Mouse (Mus musculus) liver, embryonic 15.5 days (tissue): ENCODE results near the gene Trappc6a. TPM values are rescaled to one million over a fixed set of nuclear protein-coding genes. Genes with fewer than 3 reads are reported as not detected.

Experiments
- ATAC-seq: fragments of 200-750 bp; cut with Nextera tagmentation; 2 replicates; pipeline ENCODE4 v1.8.0; 2017; ENCODE audit warnings: moderate number of reproducible peaks, mild to moderate bottlenecking, moderate library complexity; ENCODE audit not compliant: insufficient read depth
- H3K27ac ChIP-seq: fragments of 300-500 bp; sonication (generic); replicated peaks from 2 replicates; pipeline ENCODE4 v1.5.1; 2015; ENCODE audit warnings: mild to moderate bottlenecking, inconsistent platforms
- H3K27me3 ChIP-seq: fragments of 300-500 bp; sonication (generic); 2 replicates; pipeline ENCODE4 v1.6.1; 2015; ENCODE audit warnings: mild to moderate bottlenecking, inconsistent platforms
- H3K36me3 ChIP-seq: fragments of 300-500 bp; sonication (generic); replicated peaks from 2 replicates; pipeline ENCODE4 v1.6.1; 2015; ENCODE audit warnings: moderate library complexity, mild to moderate bottlenecking, inconsistent platforms
- H3K4me1 ChIP-seq: fragments of 300-500 bp; sonication (generic); replicated peaks from 2 replicates; pipeline ENCODE4 v1.6.1; 2015; ENCODE audit warnings: inconsistent platforms
- H3K4me2 ChIP-seq: fragments of 300-500 bp; sonication (generic); 2 replicates; pipeline ENCODE4 v1.6.1; 2015; ENCODE audit warnings: moderate library complexity, mild to moderate bottlenecking, inconsistent platforms
- H3K4me3 ChIP-seq: fragments of 300-500 bp; sonication (generic); replicated peaks from 2 replicates; pipeline ENCODE4 v1.5.1; 2015; ENCODE audit warnings: mild to moderate bottlenecking, inconsistent platforms
- H3K9ac ChIP-seq: fragments of 300-500 bp; sonication (generic); 2 replicates; pipeline ENCODE4 v1.6.1; 2015; ENCODE audit warnings: moderate library complexity, mild to moderate bottlenecking, inconsistent platforms
- H3K9me3 ChIP-seq: fragments of 300-500 bp; sonication (generic); replicated peaks from 2 replicates; pipeline ENCODE4 v1.6.1; 2016; ENCODE audit warnings: inconsistent platforms
- WGBS: fragments of 180-500 bp; shearing (Covaris S2); methylation state at CpG from one replicate; pipeline ENCODE4 v1.1.7; 2015; ENCODE audit warnings: mixed read lengths; ENCODE audit not compliant: insufficient replicate concordance; 5-methylcytosine and 5-hydroxymethylcytosine counted together
- polyA plus RNA-seq: library from polyadenylated mRNA; unstranded; fragments of >200 nt; fragmentation: Nextera tagmentation; extraction: Ambion mirVana; gene quantifications from 2 replicates; pipeline ENCODE4 v1.2.1, GENCODE M21; 2015

Gene Trappc6a
- polyA plus RNA-seq, 1 experiment from 2014 or later = 42.0 TPM

DNA sequence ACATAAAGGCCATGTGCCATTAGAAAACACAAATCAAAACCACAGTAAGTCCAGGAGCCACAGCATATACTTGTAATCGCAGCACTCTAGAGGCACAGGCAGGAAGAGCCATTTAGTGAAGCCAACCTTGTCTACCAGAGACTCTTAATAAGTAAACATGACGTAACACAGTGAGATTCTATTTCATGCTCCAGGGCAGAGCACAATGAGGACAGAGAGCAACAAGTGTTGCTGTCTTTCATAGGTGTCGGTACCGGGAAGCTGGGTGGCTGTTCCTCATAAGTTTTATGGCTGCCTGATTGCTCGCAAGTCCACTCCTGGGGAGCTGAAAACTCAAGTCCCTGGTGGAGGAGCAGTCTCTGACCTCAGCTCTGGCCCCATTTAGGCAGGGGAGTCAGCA is 43.4 kb downstream of the Trappc6a start:
- peaks cover 54% of the 10 kb centered on the region for H3K36me3 ChIP-seq

DNA sequence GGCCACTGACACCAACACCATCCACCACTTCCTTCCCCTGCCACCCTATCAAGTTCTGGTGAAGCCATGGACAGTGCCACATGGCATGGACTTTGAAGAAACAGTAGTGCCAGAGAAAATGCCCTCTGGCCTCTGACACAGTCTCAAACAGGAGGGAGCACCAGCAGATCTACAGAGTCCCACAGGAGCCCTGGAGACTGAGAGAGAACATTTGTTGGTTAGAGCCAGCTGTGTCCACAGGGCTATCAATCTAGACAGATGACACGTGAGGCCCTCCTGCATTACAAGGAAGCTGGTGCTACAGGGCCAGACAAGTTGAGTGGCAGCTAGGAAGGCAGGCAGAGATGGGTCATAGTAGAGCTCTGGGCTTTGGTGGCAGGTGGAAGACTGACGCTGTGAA is 44.2 kb downstream of the Trappc6a start:
- Histone ChIP-seq H3K9me3 (no peaks in the 10 kb centered on the region), H3K4me1 (peaks cover 52% of the 10 kb centered on the region), H3K4me3 (no peak overlapping the region), H3K27ac (0 out of 2 replicates have a peak overlapping the region, but pooled peaks have one; percentile 7), H3K27me3 (no peaks in the 10 kb centered on the region), H3K36me3 (peaks cover 61% of the 10 kb centered on the region), H3K9ac (no peak overlapping the region), H3K4me2 (no peak overlapping the region)
- 30% methylated on average over 2 of the region's 2 CpGs for WGBS
- no peak for ATAC-seq

More for the DNA sequence above, 43.4 kb downstream of the Trappc6a start:
- no peak overlapping the region for H3K4me3 ChIP-seq
- no peaks in the 10 kb centered on the region for H3K9me3 ChIP-seq
- no peaks in the 10 kb centered on the region for H3K27me3 ChIP-seq
- H3K27ac ChIP-seq = peak overlapping the region; percentile 7; the same call in 1 of the 2 replicates
- ATAC-seq = no peak
- no peak overlapping the region for H3K9ac ChIP-seq
- H3K4me1 ChIP-seq = peaks cover 52% of the 10 kb centered on the region
- 86% methylated on average over 5 of the region's 5 CpGs for WGBS
- H3K4me2 ChIP-seq = no peak overlapping the region

DNA sequence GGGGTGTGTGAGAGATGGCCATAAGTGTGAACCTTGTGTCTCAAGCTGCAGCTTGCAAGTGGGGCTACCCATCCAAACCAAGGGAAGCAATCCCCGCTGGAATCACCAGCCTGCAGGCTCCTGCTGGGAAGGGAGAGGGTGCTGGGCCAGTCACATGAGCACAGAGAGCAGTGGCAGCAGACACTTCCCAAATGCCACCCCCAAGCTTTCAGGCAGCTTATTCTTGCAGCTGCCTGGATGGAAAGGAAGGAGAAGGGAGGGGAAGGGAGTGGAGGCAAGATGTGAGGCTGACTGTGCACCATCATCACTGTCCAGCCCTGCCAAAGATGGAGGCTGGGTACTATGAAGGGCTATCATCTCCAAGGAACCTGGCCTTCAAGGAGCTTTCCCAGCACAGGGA is 46.0 kb downstream of the Trappc6a start:
- Histone ChIP-seq H3K27ac (no peak overlapping the region), H3K9me3 (no peaks in the 10 kb centered on the region), H3K27me3 (no peaks in the 10 kb centered on the region), H3K36me3 (peaks cover 73% of the 10 kb centered on the region), H3K4me3 (no peak overlapping the region), H3K9ac (no peak overlapping the region), H3K4me2 (no peak overlapping the region), H3K4me1 (peaks cover 53% of the 10 kb centered on the region)
- ATAC-seq = no peak
- WGBS = 94% methylated on average over 1 of the region's 1 CpGs

DNA sequence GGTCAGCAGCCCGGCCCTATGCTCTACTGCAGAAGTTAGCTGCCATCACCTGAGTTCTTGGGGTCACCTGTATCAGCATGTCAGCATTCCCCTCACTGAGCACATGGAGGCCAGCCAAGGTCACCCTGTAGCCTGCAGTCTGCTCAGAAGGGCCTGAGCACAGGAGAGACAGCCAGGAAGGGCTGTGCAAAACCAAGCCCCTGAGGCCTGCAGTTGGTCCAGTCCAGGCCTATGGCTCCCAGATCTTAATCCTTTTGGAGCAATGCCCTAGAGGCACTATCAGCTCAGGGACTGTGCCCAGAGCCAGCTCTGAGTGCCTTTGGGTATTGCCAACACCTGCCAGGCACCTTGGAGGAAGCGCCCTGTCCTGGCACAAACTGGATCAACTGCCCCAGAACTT is 48.9 kb downstream of the Trappc6a start:
- H3K9me3 ChIP-seq = no peaks in the 10 kb centered on the region
- WGBS = 83% methylated on average over 2 of the region's 2 CpGs
- H3K27me3 ChIP-seq = no peaks in the 10 kb centered on the region
- no peak overlapping the region for H3K9ac ChIP-seq
- H3K27ac ChIP-seq = no peak overlapping the region
- peaks cover 66% of the 10 kb centered on the region for H3K36me3 ChIP-seq
- no peak overlapping the region for H3K4me3 ChIP-seq
- H3K4me1 ChIP-seq = peaks cover 64% of the 10 kb centered on the region
- H3K4me2 ChIP-seq = no peak overlapping the region
- ATAC-seq = no peak

DNA sequence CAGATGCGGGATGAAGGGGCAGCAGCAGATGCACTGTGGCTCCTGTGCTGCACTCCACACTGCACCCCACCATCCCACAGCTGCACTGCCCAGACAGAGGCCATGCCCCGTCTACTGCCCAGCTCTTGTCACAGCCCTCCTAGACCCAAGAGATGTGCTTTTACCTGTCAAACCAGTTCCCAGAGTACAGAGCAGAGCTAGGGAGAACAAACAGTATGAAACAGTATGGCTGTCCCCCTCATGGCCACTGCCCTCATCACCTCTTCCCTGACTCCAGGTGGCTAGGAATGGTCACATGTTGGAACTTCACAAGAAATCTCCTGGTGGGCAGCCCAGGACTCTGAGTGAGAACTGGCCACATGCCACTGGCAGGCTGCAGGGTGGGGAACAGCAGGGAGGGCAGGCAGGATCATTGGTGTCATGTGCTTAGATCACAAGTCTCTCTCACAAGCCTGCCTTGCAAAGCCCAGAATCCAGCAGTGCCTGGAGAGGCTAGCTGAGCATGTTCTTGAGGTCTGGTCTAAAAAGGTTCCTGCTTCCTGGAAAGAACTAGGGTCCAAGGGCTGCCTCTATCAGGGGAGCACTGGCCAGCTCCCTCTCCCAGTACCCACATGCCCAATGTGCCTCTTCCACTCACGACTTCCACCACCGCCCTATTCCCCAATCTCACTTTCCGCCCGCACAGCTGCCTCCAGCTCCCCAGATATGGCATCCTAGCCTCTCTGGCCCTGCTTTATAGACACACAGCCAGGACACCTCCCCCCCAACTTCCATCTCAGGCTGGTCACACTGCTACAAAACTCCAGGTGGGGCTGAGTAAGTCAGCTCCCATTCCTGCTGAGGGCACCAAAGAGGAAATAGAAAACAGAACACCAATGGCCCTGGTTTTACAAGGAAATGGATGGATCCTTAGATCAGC is 50.0 kb downstream of the Trappc6a start:
- peak; percentile 4; the same call in 1 of the 2 replicates for ATAC-seq
- H3K4me2 ChIP-seq = peak overlapping the region; percentile 90
- peaks cover 56% of the 10 kb centered on the region for H3K36me3 ChIP-seq
- no peaks in the 10 kb centered on the region for H3K27me3 ChIP-seq
- H3K4me3 ChIP-seq = peak overlapping the region; percentile 94
- H3K9ac ChIP-seq = peak overlapping the region; percentile 29; the same call in 1 of the 2 replicates
- WGBS = 59% methylated on average over 6 of the region's 6 CpGs
- no peaks in the 10 kb centered on the region for H3K9me3 ChIP-seq
- H3K27ac ChIP-seq = peak overlapping the region; percentile 45; the same call in 1 of the 2 replicates
- H3K4me1 ChIP-seq = peaks cover 64% of the 10 kb centered on the region

DNA sequence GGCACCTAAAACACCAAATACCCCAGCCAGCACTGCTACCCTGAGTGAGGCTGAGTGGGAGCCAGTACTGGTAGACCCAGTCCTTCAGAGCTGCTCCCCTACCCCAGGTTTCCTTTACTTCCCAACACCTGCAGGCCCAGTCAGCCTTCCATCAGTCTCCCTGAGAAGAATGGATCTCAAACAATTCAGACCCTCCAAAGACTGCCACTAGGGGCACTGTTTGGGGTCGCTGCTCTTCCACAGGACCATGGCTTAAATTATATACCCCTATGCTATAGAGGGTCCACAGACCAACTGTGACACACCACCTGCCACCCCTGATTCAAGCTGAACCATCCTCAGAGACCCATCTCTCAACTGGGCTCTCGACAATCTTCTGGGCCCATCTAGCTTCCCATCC is 50.8 kb downstream of the Trappc6a start:
- peak overlapping the region; percentile 90 for H3K4me2 ChIP-seq
- H3K4me3 ChIP-seq = peak overlapping the region; percentile 94

DNA sequence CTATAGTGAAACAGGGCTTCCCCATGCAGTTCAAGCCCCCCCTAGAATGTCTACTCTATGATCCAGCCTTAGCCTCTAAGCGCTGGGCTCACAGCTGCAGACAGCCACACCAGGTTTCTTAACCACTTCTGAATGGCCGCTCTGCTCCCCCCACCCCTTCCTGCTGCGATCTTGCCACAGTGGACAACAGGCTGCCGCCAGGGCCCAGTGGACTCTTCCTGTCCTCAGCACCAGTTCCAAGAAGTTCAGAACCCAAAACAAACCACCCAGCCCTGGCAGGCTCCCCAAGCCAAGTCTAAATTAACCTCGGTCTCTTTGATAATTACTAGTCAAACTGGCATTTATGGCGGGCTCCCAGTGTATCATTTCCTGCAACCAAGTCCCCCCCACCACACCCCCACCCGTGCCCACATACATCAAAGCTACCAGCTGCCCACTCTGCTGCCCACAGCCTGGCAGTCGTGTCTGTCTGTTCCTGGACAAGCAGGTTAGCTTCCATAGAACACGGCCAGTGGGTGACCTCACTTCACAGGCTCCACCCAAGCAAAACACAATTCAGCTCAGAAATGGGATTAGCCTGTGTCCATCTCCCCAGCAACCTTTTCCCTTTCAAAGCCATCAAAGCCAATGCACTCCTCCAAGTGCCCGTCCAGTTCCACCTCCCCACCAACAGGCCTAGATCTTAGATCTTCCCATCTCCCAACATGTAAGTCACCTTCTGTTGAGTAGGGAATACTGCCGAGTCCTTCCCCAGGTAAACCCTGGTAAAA is 52.5 kb downstream of the Trappc6a start:
- peak overlapping the region; percentile 96 for H3K9ac ChIP-seq
- H3K27ac ChIP-seq = peak overlapping the region; percentile 94
- WGBS = 5% methylated on average over 11 of the region's 11 CpGs
- H3K4me1 ChIP-seq = peaks cover 81% of the 10 kb centered on the region
- H3K4me2 ChIP-seq = peak overlapping the region; percentile 90
- no peak for ATAC-seq
- H3K9me3 ChIP-seq = no peaks in the 10 kb centered on the region
- H3K36me3 ChIP-seq = peaks cover 48% of the 10 kb centered on the region
- no peaks in the 10 kb centered on the region for H3K27me3 ChIP-seq
- peak overlapping the region; percentile 94 for H3K4me3 ChIP-seq

More for the DNA sequence above, 50.8 kb downstream of the Trappc6a start:
- Histone ChIP-seq H3K36me3 (peaks cover 48% of the 10 kb centered on the region), H3K27ac (peak overlapping the region; percentile 45; the same call in 1 of the 2 replicates), H3K9me3 (no peaks in the 10 kb centered on the region), H3K27me3 (no peaks in the 10 kb centered on the region), H3K4me1 (peaks cover 68% of the 10 kb centered on the region), H3K9ac (peak overlapping the region; percentile 29; the same call in 1 of the 2 replicates)
- ATAC-seq = no peak
- 52% methylated on average over 2 of the region's 2 CpGs for WGBS

DNA sequence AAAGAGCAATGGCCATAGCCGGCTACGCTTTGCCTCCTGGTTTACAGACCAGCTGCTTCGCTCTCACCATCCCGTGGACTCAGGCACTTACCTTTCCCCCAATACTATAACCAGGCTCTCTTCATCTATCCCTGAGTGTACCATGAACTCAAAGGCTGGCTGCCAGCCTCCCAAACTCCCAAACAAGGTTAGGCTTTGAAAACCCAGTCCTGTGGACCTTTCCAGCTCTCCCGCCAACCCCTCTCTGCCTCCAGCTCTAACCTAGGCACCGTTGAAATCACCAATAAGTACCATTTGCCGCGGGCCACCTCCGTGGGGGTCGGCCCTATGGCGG is 53.2 kb downstream of the Trappc6a start:
- 2% methylated on average over 11 of the region's 11 CpGs for WGBS
- peaks cover 46% of the 10 kb centered on the region for H3K36me3 ChIP-seq
- ATAC-seq = no peak

DNA sequence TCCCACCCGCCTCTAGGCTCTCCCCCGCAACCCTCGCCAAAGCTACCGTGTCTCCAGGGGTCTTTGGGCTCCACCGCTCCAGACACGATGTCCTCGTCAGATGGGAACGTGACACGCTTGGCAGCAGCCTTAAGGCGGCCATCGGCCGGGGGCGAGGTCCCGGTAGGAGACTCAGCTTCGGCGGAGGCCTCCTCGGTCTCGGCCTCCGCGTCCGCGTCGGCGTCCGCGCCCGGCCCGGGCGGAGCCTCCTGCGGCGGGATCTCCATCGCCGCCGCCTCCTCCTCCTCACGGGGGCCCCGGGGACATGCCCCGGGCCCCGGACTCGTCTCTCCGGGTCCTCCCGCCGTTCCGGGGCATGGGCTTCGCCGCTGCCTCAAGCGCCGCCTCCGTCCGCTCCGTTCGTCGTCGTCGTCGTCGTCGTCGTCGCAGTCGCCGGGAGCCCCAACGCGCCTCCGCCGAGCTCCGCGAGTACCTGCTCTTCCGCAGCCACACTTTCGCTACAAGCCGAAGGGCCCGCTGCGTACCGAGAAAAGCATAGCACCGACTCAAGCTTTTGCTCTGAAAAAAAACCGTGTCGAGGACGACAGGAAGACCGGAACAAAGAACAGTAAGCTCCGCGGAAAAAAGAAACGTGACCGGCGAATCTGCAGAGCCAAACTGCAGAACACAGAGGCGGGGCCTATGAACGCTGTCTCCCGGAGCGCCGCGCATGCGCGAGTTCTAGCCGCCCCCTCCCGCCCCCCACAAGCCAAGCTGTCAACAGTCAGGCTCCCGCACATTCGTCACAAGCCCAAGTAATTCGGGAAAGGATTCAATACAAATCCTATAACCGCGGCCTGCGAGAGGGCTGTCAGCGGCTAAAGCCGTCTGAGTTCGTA is 53.8 kb downstream of the Trappc6a start:
- peaks cover 45% of the 10 kb centered on the region for H3K36me3 ChIP-seq
- H3K9ac ChIP-seq = peak overlapping the region; percentile 96
- no peaks in the 10 kb centered on the region for H3K9me3 ChIP-seq
- WGBS = under 1% methylated on average over 102 of the region's 102 CpGs
- H3K4me1 ChIP-seq = peaks cover 78% of the 10 kb centered on the region
- peak; percentile 79 for ATAC-seq
- no peaks in the 10 kb centered on the region for H3K27me3 ChIP-seq
- peak overlapping the region; percentile 90 for H3K4me2 ChIP-seq
- H3K27ac ChIP-seq = peak overlapping the region; percentile 94
- H3K4me3 ChIP-seq = peak overlapping the region; percentile 94

More for the DNA sequence above, 53.2 kb downstream of the Trappc6a start:
- Histone ChIP-seq H3K27ac (peak overlapping the region; percentile 94), H3K4me1 (peaks cover 84% of the 10 kb centered on the region), H3K27me3 (no peaks in the 10 kb centered on the region), H3K9me3 (no peaks in the 10 kb centered on the region), H3K9ac (peak overlapping the region; percentile 96), H3K4me2 (peak overlapping the region; percentile 90), H3K4me3 (peak overlapping the region; percentile 94)

DNA sequence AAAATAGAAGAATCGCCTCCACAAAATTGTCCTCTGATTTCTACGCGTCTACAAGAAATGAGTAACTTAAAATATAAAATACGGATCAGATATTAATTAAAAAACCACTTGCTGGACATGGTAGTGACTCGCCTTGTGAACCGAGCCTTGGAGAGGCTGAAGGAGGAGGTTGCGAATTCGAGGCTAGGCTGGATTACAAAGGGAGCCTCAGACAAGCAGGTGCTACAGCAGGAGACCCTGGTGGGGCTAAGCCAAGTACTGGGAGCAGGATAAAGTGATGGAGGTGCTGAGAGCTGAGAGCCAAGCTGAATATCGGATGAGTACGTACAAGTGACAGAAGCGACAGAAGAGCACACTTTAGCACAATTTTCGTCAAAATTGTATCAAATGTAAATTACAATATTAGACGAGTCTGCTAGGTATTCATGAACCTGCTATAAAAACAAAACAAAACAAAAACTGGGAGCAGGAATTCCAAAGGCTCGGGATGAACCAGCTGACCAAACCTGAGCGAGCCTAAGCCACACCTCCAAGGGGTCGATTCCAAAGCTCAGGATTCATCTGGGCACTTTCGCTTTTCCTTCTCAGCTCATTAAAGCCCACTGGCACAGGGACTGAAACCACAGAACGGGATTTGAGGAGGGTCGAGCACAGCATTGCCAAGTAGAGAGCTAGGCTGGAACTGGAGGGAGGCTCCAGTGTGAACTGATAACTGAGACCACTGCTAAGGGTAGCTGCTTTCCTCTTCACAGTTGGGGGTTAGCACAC is 54.6 kb downstream of the Trappc6a start, which contains the start of gene Ppp1r37:
Ppp1r37 (minus strand) TSS at position 434 of the 768 bp plus-strand sequence.
- peaks cover 76% of the 10 kb centered on the region for H3K4me1 ChIP-seq

More for the DNA sequence above, 54.6 kb downstream of the Trappc6a start, which contains the start of gene Ppp1r37:
- Histone ChIP-seq H3K27ac (peak within 1 kb of the TSS; percentile 94), H3K4me3 (peak within 1 kb of the TSS; percentile 94), H3K27me3 (no peaks in the 10 kb centered on the region), H3K4me2 (peak within 1 kb of the TSS; percentile 90), H3K36me3 (peaks cover 41% of the 10 kb centered on the region), H3K9ac (peak within 1 kb of the TSS; percentile 96), H3K9me3 (no peaks in the 10 kb centered on the region)
- no peak for ATAC-seq
- WGBS = 6% methylated on average over 19 of the region's 19 CpGs
